Mouse (Mus musculus): ENCODE data around the gene Creb3.
A peak's percentile ranks its signal among the peaks of the same experiment; 100 is the strongest.
"Not testable (repeated sequence)": the region's sequence is repeated elsewhere in the genome, so short reads cannot be mapped to it uniquely, and the experiment has no call there.

The Creb3 gene

DNA sequence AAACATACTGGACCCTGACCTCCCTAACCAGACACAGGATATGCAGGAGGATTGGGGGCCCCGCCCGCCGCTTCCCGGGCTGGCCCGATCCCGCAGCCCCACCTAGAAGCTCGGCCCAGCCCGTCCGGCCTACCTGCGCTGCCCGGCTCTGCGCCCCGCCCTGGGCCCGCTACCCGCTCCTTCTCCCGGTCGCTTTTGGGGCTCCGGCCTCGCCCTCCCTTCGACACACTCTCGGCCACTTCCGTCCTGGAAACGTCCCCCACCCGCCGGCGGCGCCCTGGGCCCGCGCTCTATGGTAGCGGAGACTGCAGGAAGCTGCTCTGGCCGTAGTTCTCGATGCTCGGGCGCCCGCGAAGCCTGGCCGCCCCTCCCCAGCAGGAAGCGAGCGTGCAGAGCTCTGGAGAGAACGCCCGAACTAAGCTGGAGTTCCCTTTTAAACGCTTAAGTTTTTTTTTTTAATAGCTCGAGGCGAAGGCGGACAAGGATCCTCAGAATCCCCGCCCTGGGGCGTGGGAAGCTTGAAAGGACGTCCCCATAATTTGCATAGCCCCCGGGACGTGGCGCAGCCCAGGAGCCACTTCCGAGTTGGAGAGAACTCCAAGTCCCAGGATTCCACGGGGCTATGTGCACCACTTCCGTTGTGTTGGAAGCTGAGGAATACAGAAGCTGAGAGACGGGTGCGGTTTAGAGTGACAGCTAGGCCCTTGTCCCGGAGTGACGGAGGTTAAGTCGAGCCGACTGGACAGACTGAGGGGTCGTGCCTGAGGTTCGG, at the start of gene Creb3, which contains the start of gene Tln1:
Creb3 (plus strand) TSS at position 336 of the 772 bp plus-strand sequence.
Tln1 (minus strand) TSS at position 695 of the 772 bp plus-strand sequence.
- peak; percentile 95 to 98 for DNase-seq (ENCODE audit: low spot score in 2 of 2)

DNA sequence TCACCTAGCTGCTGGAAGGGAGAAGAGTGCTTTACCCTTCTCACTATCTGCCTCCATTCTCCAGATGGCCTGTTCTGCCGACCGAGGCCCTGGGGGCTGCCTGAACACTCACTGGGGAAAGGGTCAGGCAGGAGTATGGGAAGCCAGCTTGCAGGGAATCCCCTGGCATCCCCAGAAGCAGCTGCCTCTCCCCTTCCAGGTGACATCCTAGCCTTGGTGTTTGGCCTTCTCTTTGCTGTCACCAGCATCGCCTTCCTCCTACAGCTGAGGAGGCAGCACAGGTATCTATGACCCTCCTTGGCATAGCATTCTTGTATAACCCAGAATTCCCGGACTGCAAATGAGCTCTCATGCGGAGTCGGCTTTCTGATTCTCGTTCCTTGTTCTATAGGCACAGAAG, 49.5 kb upstream of the Creb3 start:
- DNase-seq (ENCODE audit: low spot score in 2 of 2), result no peak

DNA sequence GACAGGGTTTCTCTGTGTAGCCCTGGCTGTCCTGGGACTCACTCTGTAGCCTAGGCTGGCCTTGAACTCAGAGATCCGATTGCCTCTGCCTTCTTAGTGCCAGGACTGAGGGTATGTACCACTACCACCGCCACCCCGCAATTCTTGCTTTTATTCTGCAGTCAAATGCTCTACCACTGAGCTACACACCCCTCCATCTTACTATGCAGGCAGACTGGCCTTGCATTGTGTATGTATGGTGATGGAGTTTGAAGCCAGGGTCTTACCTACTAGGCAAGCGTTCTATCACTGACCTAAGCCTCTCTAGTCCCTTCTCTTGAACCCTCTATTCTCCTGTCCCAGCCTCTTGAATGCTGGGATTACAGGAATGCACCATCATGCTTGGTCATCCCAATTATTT, 48.8 kb upstream of the Creb3 start:
- DNase-seq (ENCODE audit: low spot score in 2 of 2), result no peak

DNA sequence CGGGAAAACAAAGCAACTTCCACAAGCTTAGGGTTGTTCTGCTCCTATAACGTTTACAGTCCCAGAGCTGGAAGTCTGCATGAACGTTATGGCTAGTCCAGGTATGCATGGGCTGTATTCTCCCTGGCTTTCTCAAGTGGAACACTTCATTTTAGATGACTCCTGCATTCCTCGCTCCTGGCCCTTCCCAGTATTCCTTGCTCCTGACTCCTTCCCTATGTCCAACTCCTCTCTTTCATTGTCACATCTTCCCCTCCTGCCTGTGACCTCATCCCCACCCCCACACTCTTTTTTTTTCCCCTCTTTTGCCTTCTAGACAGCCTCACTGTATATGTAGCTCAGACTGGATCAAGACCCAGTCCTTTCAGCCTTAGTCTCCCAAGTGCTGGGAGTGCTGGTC, 48.3 kb upstream of the Creb3 start:
- DNase-seq (ENCODE audit: low spot score in 2 of 2), result no peak

DNA sequence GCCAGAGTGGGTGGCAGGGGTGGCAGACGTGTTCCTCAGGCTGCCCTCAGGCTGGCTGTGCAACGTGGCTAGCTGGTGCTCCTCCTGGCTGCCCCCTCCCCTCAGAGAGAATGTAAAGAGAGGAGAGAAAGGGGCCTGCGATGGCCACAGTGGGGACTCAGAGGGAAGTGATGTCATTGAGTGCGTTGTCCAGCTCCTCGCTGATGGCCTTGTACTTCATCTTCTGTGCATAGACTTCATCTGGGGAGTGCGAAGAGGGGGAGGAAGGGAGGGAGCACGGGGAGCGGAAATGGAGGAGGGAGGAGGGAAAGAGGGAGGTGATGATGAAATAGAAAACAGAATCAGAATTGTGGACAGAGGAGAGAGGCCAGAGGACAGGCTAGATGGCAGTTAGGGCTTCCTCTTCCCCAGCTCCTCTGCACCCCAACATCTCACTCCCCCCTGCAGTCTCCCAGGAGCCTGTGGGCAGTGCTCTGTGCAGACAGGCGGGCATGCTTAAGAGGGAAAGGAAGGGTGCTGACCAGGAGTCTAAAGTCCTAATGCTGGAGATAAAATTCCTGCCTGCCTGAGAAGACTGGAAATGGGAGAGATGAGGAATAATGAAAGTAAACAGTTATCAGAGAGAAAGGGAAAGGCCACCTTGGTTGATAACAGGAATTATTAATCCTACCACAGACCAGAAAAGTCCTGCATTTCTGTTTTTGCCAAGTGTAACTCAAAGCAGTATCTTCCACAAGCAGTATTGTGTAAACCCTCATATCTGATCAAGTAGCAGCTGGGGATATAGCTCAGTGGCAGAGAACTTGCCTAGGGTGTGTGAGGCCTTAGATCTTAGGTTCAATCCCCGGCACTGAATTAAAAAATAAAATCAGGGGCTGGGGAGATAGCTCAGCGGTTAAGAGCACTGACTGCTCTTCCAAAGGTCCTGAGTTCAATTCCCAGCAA, 46.1 kb upstream of the Creb3 start:
- no peak for DNase-seq (ENCODE audit: low spot score in 2 of 2)

DNA sequence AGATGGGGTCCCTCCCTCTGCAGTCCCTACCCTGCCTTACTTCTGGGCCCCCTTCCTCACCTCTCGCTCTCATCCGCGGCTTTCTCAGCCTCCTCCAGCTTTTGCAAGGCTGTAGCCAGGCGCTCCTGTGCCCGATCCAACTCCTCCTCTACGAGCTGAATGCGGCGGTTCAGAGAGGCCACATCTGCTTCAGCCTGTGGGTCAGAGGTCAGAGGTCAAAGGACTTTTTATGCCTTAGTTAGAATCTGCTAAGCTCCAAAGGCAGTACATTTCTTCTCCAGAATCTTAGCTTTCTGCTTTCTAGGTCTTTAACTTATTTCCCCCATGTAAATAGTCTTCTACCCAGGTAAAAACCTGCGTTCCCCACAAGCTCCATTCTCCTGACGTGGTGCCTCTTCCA, 42.6 kb upstream of the Creb3 start:
- no peak for DNase-seq (ENCODE audit: low spot score in 2 of 2)

DNA sequence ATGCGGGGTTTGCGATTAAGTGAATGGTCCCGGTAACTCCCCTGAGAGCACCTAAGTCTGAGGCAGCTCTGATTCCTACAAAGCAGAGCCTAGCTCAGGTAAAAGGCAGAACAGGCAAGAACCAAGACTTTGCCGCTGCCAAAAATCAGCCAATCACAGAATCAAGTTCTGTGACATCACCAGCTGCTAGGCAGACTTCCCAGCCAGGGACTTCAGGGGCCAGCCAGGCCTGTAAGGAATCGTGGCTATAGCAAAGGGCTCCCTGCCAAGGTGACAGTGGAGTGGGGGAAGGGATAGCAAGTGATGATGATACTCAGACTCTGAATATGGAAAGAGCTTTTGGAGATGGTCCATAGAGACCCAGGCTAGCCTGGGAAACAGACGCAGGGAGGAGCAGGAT, 42.2 kb upstream of the Creb3 start:
- peak; percentile 93 for DNase-seq (ENCODE audit: low spot score in 2 of 2)

DNA sequence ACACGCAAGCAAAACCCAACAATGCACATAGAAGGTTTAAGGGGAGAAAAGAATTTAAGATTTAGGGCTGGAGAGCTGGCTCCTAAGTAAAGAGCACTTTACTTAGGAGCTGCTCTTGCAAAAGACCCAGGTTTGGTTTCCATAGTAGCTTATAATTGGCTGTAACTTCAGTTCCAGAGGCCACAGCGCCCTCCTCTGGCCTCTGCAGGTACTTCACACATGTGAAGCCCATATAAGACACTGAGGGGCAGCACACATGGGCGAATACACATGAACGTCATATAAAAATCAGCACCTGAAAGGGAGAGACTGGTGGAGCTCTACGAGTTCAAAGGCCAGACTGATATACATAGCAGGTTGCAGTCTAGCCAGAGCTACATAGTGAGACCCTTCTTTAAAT, 34.3 kb upstream of the Creb3 start:
- no peak for DNase-seq (ENCODE audit: low spot score in 2 of 2)

DNA sequence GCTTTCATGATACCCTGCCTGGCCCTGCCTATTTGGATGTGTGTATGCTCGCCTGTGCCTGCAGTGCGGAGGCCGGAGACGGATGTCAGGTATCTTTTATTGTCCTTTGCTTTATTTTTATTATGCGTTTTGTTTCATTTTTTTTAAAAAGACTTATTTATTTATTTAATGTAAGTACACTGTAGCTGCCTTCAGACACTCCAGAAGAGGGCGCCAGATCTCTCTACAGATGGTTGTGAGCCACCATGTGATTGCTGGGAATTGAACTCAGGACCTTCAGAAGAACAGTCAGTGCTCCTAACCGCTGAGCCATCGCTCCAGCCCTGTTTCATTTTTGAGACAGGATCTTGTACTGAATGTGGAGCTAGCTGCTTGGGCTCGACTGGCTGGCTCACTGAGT, 33.6 kb upstream of the Creb3 start:
- no peak for DNase-seq (ENCODE audit: low spot score in 2 of 2)

DNA sequence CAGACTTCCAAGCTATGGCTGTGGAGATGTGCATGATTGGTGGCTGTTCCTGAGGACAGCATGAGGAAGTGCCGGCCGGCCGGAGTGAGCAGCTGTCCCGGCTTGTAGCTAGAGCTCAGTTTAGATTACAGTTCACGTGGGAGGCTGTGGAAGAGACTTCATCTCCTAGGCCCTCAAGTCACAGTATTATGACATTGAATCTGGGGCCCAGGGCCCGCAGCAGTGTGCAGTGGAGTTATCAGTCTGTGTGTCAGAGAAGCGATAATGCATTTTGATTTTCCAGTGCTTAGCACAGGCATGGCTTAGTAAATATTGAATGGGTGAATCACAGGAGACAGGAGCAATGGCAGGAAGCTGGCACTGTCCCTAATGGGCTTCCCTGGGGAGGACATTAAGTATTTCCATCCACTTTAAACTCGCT, 32.0 kb upstream of the Creb3 start:
- no peak for DNase-seq (ENCODE audit: low spot score in 2 of 2)

DNA sequence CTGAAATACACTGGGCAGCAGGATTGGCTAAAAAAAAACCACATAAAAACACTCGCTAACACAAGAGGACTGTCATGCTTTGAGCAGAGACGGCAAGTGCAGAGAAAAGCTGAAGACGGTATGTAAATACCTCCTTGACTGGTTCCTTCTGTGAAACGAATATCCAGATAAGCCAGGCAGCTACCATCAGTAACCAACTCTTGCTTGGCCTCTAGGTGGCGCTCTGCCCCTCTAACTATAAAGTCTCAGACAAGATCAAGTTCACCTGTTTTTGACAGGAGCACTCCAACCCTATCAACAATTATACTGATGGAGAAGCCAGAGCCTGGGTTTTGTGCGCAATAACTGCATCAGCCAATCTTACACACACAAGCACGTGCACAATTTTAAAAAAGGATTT, 31.6 kb upstream of the Creb3 start:
- peak; percentile 74 to 84 for DNase-seq (ENCODE audit: low spot score in 2 of 2)

DNA sequence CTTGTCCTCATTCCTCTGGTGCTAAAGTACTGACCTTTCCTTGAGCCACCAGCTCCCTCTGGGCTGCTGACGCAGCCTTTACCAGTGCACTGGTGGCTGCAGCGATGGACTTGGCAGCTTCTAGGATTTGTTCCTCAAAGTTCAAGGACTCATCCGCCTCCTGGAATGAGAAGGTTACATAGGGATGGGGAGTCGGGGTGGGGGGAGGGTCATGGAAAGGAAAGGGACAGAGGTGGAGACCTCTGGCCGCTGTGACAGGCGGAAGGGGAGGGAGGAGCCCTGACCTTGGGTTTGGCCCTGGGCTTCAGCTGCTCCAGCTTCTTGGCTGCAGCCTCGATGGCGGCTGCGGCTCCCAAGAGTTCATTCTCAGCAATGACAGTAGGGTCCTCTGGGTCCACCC, 28.9 kb upstream of the Creb3 start:
- no peak for DNase-seq (ENCODE audit: low spot score in 2 of 2)

DNA sequence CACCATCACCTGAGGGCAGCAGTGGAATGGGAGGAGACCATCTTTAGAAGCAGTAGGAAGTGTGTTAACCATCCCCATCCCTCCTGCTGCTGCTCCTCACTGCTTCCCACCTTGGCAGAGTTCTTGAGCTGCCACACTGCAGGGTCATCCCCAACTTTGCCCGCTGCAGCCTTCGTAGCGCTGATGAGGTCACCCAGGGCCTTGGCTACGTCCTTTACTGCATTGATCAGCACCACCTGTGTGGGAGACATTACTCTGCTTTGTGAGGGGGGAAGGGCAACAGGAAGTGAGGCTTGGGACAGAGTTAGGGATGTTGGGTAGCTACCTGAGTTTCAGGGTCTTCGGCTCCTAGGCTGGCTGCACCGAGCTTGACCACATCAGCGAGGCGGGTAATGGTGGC, 26.5 kb upstream of the Creb3 start:
- DNase-seq (ENCODE audit: low spot score in 2 of 2), result no peak

DNA sequence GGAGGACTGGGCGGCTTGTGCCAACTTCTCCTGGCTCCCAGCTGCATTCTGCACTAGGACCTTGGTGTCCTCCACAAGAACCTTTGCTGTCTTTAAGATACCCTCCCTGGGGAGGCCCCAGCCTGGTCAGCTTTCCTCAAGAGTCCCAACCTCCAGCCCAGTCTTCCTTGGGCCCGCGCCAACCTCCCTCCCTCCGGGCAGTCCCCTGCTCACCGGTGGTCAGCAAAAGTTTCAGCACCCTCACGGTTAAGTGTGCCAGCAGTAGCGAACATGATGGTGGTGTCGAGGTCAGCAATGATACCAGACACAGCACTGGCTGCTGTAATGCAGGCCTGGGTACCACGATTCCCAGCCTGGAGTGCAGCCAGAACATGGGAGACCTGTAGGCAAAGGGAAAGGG, 26.1 kb upstream of the Creb3 start:
- DNase-seq (ENCODE audit: low spot score in 2 of 2), result no peak

DNA sequence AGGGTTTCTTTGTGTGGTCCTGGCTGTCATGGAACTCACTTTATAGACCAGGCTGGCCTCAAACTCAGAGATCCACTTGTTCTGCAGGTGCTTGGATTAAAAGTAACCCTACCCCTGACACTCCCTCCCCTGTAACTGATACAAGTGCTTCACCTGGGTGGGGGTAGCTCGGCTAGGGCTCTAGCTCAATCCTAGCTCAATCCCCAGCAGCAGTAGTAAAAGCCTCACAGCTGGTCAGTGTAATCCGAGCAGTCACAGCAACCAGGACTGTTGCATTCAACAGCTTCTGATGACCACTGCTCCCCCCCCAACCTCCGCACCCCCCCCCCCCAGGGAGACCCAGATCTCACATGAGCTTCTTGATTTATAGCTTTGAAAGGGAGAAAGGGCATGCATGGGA, 20.1 kb upstream of the Creb3 start:
- no peak for DNase-seq (ENCODE audit: low spot score in 2 of 2)

DNA sequence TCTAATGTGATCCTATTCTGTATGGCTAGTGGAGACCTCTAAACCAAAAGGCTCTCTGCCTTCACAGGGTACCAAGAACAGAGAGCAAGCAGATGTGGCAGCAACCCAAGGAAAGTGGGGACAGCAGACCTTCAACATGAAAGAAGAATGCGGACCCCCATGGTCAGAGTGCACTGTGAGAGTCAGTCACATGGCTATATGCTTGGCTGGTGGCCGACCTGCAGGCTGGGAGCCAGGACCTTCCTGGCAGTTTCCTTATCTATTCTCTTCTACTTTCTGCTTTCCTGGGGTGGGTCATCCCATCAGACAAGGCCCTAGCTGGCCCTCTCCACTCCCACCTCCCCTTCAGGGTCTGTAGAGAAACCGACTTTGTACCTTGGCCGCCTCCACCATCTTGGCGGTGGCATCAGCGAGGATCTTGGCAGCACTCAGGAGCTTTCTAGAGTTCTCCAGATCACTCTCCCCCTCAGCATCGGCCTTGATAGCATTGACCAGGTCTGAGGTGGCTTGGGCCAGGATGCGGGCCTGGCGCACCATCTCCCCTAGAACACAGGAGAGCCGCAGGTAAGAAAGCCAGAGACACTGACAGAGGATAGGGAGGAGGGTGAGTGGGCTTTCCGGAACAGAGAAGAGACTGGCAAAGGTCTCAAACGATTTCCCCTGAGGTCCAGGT, 15.6 kb upstream of the Creb3 start:
- no peak for DNase-seq (ENCODE audit: low spot score in 2 of 2)

DNA sequence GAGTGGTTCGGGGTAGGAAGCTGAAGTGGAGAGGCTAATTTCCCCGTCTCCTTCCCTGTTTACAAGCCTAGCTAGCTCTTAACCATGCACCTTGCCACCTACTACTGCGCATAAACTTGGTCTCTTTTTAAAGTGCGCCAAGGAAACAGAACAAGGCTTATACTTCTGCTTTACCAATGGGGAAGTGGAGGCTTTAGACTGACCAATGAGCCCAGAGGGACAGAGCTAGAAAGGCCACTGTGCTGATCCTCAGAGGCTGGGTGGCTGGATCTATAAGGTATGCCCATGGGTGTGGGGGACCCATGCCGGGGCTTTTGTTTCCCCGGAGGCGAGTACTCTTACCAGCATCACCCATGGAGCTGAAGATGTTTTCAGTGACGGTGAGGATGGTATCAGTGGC, 15.0 kb upstream of the Creb3 start:
- no peak for DNase-seq (ENCODE audit: low spot score in 2 of 2)

DNA sequence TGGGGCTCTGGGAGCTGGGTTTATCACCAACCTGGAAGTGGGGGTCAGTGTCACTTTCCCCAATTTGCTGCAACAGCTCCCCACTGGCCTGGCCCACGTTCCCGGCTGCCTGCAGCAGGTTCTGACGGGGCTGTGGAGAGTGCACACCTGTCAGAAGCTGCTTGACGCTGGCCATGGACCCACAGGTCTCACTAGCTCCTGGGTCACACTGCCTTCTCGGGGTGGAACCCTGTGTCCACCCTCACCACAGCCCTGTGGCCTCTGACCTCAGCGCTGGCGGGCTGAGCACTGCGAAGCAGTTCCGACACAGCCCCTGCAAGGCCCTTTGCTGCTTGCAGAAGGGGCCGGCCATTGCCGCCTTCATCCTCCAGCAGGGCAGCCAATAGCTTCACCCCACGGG, 13.1 kb upstream of the Creb3 start:
- no peak for DNase-seq (ENCODE audit: low spot score in 2 of 2)

DNA sequence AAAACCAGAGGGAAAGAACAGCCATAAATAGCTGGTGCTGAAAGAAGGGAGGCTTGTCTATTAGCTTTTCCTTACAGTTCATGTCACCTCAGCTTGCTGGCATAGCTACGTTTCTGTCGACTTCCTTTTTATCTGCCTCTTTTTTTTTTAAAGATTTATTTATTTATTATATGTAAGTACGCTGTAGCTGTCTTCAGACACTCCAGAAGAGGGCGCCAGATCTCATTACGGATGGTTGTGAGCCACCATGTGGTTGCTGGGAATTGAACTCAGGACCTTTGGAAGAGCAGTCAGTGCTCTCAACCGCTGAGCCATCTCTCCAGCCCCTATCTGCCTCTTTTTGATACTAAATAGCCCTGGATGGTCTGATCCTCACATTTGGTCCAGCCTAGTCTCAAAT, 10.3 kb upstream of the Creb3 start:
- not testable (repeated sequence) for DNase-seq (ENCODE audit: low spot score in 2 of 2)

DNA sequence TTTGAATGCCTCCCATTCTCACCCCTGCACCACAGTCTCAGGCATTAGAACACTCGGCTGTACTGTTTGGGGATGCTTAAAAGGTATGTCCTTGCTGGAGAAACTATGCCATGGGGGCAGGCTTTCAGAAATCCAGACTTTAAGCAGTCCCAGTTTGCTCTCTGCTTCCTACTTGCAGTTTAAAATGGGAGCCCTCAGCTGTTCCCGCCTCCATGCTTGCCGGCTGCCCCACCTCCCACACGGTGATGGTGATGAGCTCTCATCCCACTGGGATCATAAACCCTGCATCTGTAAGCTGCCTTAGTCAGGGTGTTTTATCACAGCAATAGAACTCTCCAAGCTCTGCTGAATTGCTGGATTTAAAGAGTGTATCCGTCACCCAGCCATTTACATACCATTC, 9.7 kb upstream of the Creb3 start:
- peak; percentile 66 to 82 for DNase-seq (ENCODE audit: low spot score in 2 of 2)

DNA sequence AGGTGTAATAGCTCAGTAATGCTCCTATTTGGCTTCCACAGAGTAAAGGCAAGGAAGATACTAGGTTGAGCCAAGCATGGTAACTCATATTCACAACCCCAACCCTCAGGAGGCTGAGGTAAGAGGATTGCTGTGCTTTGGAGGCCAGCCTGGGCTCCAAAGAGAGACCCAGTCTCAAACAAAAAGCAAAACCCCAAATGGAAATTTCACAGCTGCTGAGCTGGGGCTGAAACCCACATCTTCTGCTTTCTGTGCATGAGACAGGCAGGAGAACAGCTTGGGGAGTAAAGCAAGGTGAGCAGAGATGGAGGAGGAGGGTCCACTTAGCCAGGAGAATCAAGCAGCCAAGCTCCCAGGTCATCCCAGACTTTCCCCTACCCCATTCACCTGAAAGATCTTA, 8.2 kb upstream of the Creb3 start:
- no peak for DNase-seq (ENCODE audit: low spot score in 2 of 2)

DNA sequence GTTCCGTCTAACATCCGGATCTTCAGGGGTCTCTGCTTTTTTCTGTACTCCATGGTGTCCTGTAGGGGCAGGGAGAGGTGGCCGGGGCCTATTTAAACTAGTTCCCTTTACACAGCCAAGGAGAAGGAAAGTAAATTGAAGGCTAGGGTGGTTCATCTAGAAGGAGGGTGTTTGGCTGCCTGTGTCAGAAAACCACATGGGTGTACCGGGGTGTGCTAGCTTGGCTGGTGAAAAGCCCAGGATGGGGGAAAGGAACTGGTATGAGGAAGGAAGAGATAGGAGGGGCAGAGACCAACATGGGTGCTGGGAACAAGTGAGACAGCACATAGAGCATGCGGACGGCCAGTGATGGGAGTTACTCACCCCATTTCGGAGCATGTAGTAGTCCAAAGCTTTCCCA, 6.2 kb upstream of the Creb3 start:
- DNase-seq (ENCODE audit: low spot score in 2 of 2), result no peak

All from frontal cortex, postnatal 36 days (tissue).